Mouse (Mus musculus) CH12.LX (cell line): ENCODE data around the gene Enah. TPM values are rescaled to one million over a fixed set of nuclear protein-coding genes. Genes with fewer than 3 reads are reported as not detected.

Experiments
- DNase-seq: peaks from one replicate; pipeline ENCODE4 v3.0.0-alpha.2; 2013; ENCODE audit errors: extremely low read depth
- H3K27ac ChIP-seq: 2 replicates; pipeline ENCODE4 v1.5.1; 2012; ENCODE audit warnings: low read depth, mild to moderate bottlenecking, control low read depth, moderate library complexity; ENCODE audit not compliant: insufficient read depth
- H3K27me3 ChIP-seq: replicated peaks from 2 replicates; pipeline ENCODE3; 2012; ENCODE audit warnings: inconsistent platforms
- H3K36me3 ChIP-seq, 2 experiments: replicated peaks in 1 of 2; 2 replicates each; pipeline versions ENCODE3 to v1.6.1; 2012; ENCODE audit warnings: inconsistent platforms in 1 of 2, low read length in 1 of 2, mild to moderate bottlenecking in 1 of 2, mixed read lengths in 1 of 2, moderate library complexity in 1 of 2; ENCODE audit not compliant: control insufficient read depth in 1 of 2, insufficient read depth in 1 of 2
- H3K4me1 ChIP-seq, 2 experiments: 2 replicates each; pipeline ENCODE4 v1.6.1; 2012; ENCODE audit warnings: inconsistent platforms in 1 of 2, moderate library complexity in 1 of 2; ENCODE audit not compliant: insufficient read depth in 2 of 2, control insufficient read depth in 1 of 2
- H3K4me2 ChIP-seq: 2 replicates; pipeline ENCODE4 v1.6.1; 2012; ENCODE audit warnings: low read depth, mild to moderate bottlenecking, control low read depth; ENCODE audit not compliant: poor library complexity, insufficient read depth, severe bottlenecking
- H3K4me3 ChIP-seq, 3 experiments: fragments of 150-350 bp in 1 of 3; sonication (generic) in 1 of 3; replicated peaks in 1 of 3; 2 replicates each; pipeline versions ENCODE3 to v1.5.1; 2011 to 2012; ENCODE audit warnings: low read depth in 2 of 3, low read length in 2 of 3, mild to moderate bottlenecking in 2 of 3, moderate library complexity in 2 of 3, control low read depth in 1 of 3, improper control_type of control experiment in 1 of 3, inconsistent platforms in 1 of 3, mixed read lengths in 1 of 3; ENCODE audit not compliant: poor library complexity in 1 of 3
- H3K79me2 ChIP-seq: replicated peaks from 2 replicates; pipeline ENCODE4 v1.6.1; 2012; ENCODE audit warnings: mild to moderate bottlenecking, moderate library complexity; ENCODE audit not compliant: control insufficient read depth, poor library complexity, insufficient read depth, severe bottlenecking; ENCODE audit errors: extremely low read depth
- H3K9ac ChIP-seq: 2 replicates; pipeline ENCODE4 v1.6.1; 2012; ENCODE audit warnings: low read depth, mild to moderate bottlenecking, control low read depth, moderate library complexity; ENCODE audit not compliant: insufficient read depth
- H3K9me3 ChIP-seq: replicated peaks from 2 replicates; pipeline ENCODE3; 2012; ENCODE audit warnings: low read length, inconsistent platforms, mixed read lengths
- CHD2 ChIP-seq: IDR thresholded peaks from 2 replicates; pipeline ENCODE4 v1.6.1; 2011; ENCODE audit warnings: low read length, improper control_type of control experiment
- CTCF ChIP-seq, 2 experiments: IDR thresholded peaks in 1 of 2; conservative IDR thresholded peaks in 1 of 2; 2 replicates each; pipeline ENCODE4 v1.5.1; 2011 to 2012; ENCODE audit warnings: low read depth in 2 of 2, low read length in 2 of 2, improper control_type of control experiment in 1 of 2, inconsistent platforms in 1 of 2, mild to moderate bottlenecking in 1 of 2, moderate library complexity in 1 of 2
- E2F4 ChIP-seq: IDR thresholded peaks from 2 replicates; pipeline ENCODE4 v1.6.1; 2011; ENCODE audit warnings: low read depth, low read length, improper control_type of control experiment; ENCODE audit not compliant: insufficient replicate concordance
- GABPA ChIP-seq: IDR thresholded peaks from 2 replicates; pipeline ENCODE4 v1.6.1; 2012; ENCODE audit warnings: low read depth, low read length, improper control_type of control experiment, inconsistent platforms; ENCODE audit not compliant: insufficient replicate concordance
- HCFC1 ChIP-seq: IDR thresholded peaks from 2 replicates; pipeline ENCODE4 v1.6.1; 2012; ENCODE audit warnings: low read depth, mild to moderate bottlenecking, inconsistent platforms, low read length, improper control_type of control experiment
- IRF4 ChIP-seq: IDR thresholded peaks from 2 replicates; pipeline ENCODE4 v1.6.1; 2014; ENCODE audit warnings: low read depth, mild to moderate bottlenecking, inconsistent platforms, low read length, improper control_type of control experiment
- JUN ChIP-seq: IDR thresholded peaks from 2 replicates; pipeline ENCODE4 v1.6.1; 2011; ENCODE audit warnings: low read depth, mild to moderate bottlenecking, low read length, improper control_type of control experiment, moderate library complexity; ENCODE audit not compliant: insufficient read depth
- JUND ChIP-seq: conservative IDR thresholded peaks from 2 replicates; pipeline ENCODE4 v1.6.1; 2011; ENCODE audit warnings: low read depth, low read length, improper control_type of control experiment
- MAFK ChIP-seq: IDR thresholded peaks from 2 replicates; pipeline ENCODE4 v1.6.1; 2011; ENCODE audit warnings: low read length, improper control_type of control experiment; ENCODE audit not compliant: insufficient replicate concordance
- MAZ ChIP-seq: IDR thresholded peaks from 2 replicates; pipeline ENCODE4 v1.6.1; 2012; ENCODE audit warnings: low read depth, mild to moderate bottlenecking, inconsistent platforms, low read length, improper control_type of control experiment, moderate library complexity
- MEF2A ChIP-seq: IDR thresholded peaks from 2 replicates; pipeline ENCODE4 v1.6.1; 2014; ENCODE audit warnings: low read depth, mild to moderate bottlenecking, inconsistent platforms, low read length, improper control_type of control experiment, borderline replicate concordance
- MXI1 ChIP-seq: IDR thresholded peaks from 2 replicates; pipeline ENCODE4 v1.6.1; 2011; ENCODE audit warnings: mild to moderate bottlenecking, low read depth, low read length, improper control_type of control experiment
- NELFE ChIP-seq: IDR thresholded peaks from 2 replicates; pipeline ENCODE4 v1.6.1; 2011; ENCODE audit warnings: low read depth, low read length, improper control_type of control experiment
- PAX5 ChIP-seq: IDR thresholded peaks from 2 replicates; pipeline ENCODE4 v1.6.1; 2012; ENCODE audit warnings: low read length, inconsistent platforms, mixed read lengths
- POLR2A ChIP-seq: IDR thresholded peaks from 2 replicates; pipeline ENCODE4 v1.6.1; 2011; ENCODE audit warnings: low read depth, mild to moderate bottlenecking, improper control_type of control experiment, low read length
- POLR2AphosphoS2 ChIP-seq: IDR thresholded peaks from 2 replicates; pipeline ENCODE4 v1.6.1; 2011; ENCODE audit warnings: low read depth, low read length, improper control_type of control experiment
- SMC3 ChIP-seq: IDR thresholded peaks from 2 replicates; pipeline ENCODE4 v1.6.1; 2011; ENCODE audit warnings: low read depth, low read length, improper control_type of control experiment
- TBP ChIP-seq: conservative IDR thresholded peaks from 2 replicates; pipeline ENCODE4 v1.6.1; 2011; ENCODE audit warnings: low read depth, low read length, improper control_type of control experiment
- UBTF ChIP-seq: IDR thresholded peaks from 2 replicates; pipeline ENCODE4 v1.6.1; 2012; ENCODE audit warnings: low read depth, mild to moderate bottlenecking, inconsistent platforms, low read length, improper control_type of control experiment, moderate library complexity
- ZC3H11A ChIP-seq: IDR thresholded peaks from 2 replicates; pipeline ENCODE4 v1.6.1; 2012; ENCODE audit warnings: low read depth, mild to moderate bottlenecking, inconsistent platforms, low read length, improper control_type of control experiment
- ZKSCAN1 ChIP-seq: IDR thresholded peaks from 2 replicates; pipeline ENCODE4 v1.6.1; 2012; ENCODE audit warnings: low read depth, inconsistent platforms, low read length, improper control_type of control experiment, borderline replicate concordance
- ZMIZ1 ChIP-seq: IDR thresholded peaks from 2 replicates; pipeline ENCODE4 v1.6.1; 2012; ENCODE audit warnings: low read depth, mild to moderate bottlenecking, inconsistent platforms, low read length, improper control_type of control experiment
- dilution Hi-C: fragments of 300-500 bp; cut with MboI; formaldehyde crosslinking; loops from 2 replicates; pipeline ENCODE4 v1.14.3; 2020; ENCODE audit warnings: low sequenced_read_pairs; ENCODE audit not compliant: extremely low pct_unique_long_range_greater_than_20kb, extremely low pct_ligation_motif_present
- in situ Hi-C: fragments of 300-500 bp; cut with MboI; formaldehyde crosslinking; loops from 3 replicates; pipeline ENCODE4 v1.14.3; 2019; ENCODE audit warnings: low sequenced_read_pairs, low pct_ligation_motif_present, low pct_unique_long_range_greater_than_20kb, mixed read lengths
- polyA plus RNA-seq: library from polyadenylated mRNA; unstranded; fragments of >175 nt; gene quantifications from 2 replicates; pipeline ENCODE4 v1.2.1, GENCODE M21; 2012; ENCODE audit warnings: low read depth; ENCODE audit not compliant: insufficient read length
- total RNA-seq, 2 experiments: library from RNA; depleted of rRNA; stranded (reverse); fragments of 300-350 nt in 1 of 2; fragments of >200 nt in 1 of 2; gene quantifications; 2 replicates each; pipeline ENCODE4 v1.2.3; 2012 to 2014

Enah gene
- total and polyA plus RNA-seq, 3 experiments: 45.3 to 75.3 (median 72.6) TPM

GRCm38 (mm10) chr1:181900846-181901245 is 118.9 kb downstream of the Enah start:
- TF ChIP-seq MAFK (no peak), UBTF (no peak), JUN (no peak), IRF4 (no peak), SMC3 (no peak)
- dilution Hi-C loops: no loop called here
- no peak overlapping the region for H3K9ac ChIP-seq
- peaks cover 0 to 7% of the 10 kb centered on the region in 2 experiments; a peak in 1 of 4 replicates for H3K4me1 ChIP-seq
- in situ Hi-C loops: no loop called here
- H3K9me3 ChIP-seq: no peaks in the 10 kb centered on the region
- DNase-seq: no peak
- no peak overlapping the region for H3K4me2 ChIP-seq
- no peaks in the 10 kb centered on the region for H3K79me2 ChIP-seq
- H3K36me3 ChIP-seq: peaks cover 25 to 29% of the 10 kb centered on the region in 2 experiments
- no peaks in the 10 kb centered on the region for H3K27me3 ChIP-seq
- no peak overlapping the region for H3K27ac ChIP-seq
- H3K4me3 ChIP-seq: no peak overlapping the region

- Histone ChIP-seq H3K27me3 (no peaks in the 10 kb centered on the region), H3K79me2 (no peaks in the 10 kb centered on the region), H3K9ac (no peak overlapping the region), H3K4me2 (no peak overlapping the region), H3K9me3 (no peaks in the 10 kb centered on the region), H3K4me3 (no peak overlapping the region), H3K27ac (no peak overlapping the region), H3K4me1 (peaks cover 0 to 7% of the 10 kb centered on the region in 2 experiments; a peak in 1 of 4 replicates), H3K36me3 (peaks cover 17 to 18% of the 10 kb centered on the region in 2 experiments)
- dilution Hi-C loops (no loop called here), in situ Hi-C loops (loop anchor here (10.0 to 25.0 kb wide), 2 partner anchors 106 to 613 kb away; partner anchors contain the start of gene Capn2)
- TF ChIP-seq GABPA (no peak), MAFK (no peak), MXI1 (no peak), ZMIZ1 (no peak), PAX5 (no peak), CTCF (conservative IDR thresholded peaks at IDR 0.05 in 1 of 2, IDR thresholded peaks at IDR 0.05 in 1 of 2; ENCODE audit: low read depth in 2 of 2, low read length in 2 of 2) (no peak), ZKSCAN1 (no peak), POLR2AphosphoS2 (no peak), E2F4 (no peak), MAZ (no peak), JUND (no peak), MEF2A (no peak), HCFC1 (no peak), ZC3H11A (no peak), POLR2A (no peak), JUN (no peak), NELFE (no peak), TBP (no peak), CHD2 (no peak)
- DNase-seq: no peak
These were observed 120.8 kb downstream of the Enah start for GRCm38 (mm10) chr1:181898961-181899360.
